Mouse (Mus musculus) erythroblast, embryonic 14.5 days (primary cell): ENCODE results near the gene Akirin1.

ENCODE experiments used
- GATA1 ChIP-seq: IDR thresholded peaks from 2 replicates; pipeline ENCODE4 v1.6.1; 2012; ENCODE audit warnings: low read length, inconsistent platforms, mixed read lengths
- TAL1 ChIP-seq: IDR thresholded peaks from 3 replicates; pipeline ENCODE4 v1.6.1; 2012; ENCODE audit warnings: low read length, inconsistent platforms, mixed read lengths

DNA sequence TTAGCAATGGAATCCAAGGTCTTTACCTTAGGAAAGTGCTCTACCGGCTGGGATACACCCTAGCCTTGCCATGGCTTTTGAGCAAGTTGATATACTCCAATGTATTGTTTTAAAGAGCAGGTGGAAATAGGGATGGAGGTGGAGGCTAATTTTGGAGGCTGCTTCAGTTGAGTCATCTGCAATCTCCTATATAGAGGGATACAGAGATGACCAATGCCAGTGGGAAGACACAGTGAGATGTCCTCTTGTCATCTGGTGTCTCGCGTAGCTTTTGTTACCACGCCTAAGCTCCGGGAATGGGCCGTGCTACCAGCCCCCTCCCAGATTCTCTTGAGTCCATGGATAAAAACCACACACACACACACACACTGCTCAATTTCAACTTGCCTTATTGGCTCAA, 43.0 kb upstream of the Akirin1 start:
- TF ChIP-seq TAL1 (no peak), GATA1 (no peak)
